Mouse (Mus musculus): Measurements from ENCODE around the gene Ccdc13.

DNA sequence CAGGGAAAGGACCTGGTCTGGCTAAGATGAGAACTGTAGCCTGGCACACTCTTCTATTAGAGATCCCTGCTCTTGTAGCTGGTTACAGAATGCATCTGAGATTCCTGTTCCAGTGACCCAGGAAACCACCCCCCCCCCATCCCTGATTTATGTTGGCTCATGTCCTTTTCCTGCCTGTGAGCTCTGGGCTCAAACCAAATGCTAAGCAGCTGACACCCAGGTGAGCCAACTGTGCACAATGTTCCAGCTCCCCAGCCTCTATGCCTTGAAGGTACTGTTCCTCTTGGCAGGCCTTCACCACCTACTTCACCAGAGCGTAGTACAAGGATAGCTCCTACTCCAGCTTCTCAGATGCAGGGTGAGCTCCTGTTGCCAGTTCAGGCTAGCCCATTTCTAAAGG lies 16.2 kb downstream of the Ccdc13 start:
- no peak for TF ChIP-seq MAZ (IDR thresholded peaks at IDR 0.05; ENCODE audit: low read depth, low read length)
- no peak for TF ChIP-seq SIN3A (IDR thresholded peaks at IDR 0.05; ENCODE audit: low read length)
- TF ChIP-seq CTCF (conservative IDR thresholded peaks at IDR 0.05 in 1 of 2, IDR thresholded peaks at IDR 0.05 in 1 of 2; ENCODE audit: low read depth in 2 of 2, low read length in 2 of 2) = no peak
- TF ChIP-seq ZNF384 (IDR thresholded peaks at IDR 0.05; ENCODE audit: low read depth, low read length) = no peak
- no peak for TF ChIP-seq MYC (IDR thresholded peaks at IDR 0.05; ENCODE audit: low read depth, low read length)
- no peak for TF ChIP-seq POLR2A (IDR thresholded peaks at IDR 0.05; ENCODE audit: low read depth, low read length)
- no peak for TF ChIP-seq MXI1 (IDR thresholded peaks at IDR 0.05; ENCODE audit: low read depth, low read length)
- no peak for TF ChIP-seq ZC3H11A (IDR thresholded peaks at IDR 0.05; ENCODE audit: low read depth, low read length)
- TF ChIP-seq HCFC1 (IDR thresholded peaks at IDR 0.05; ENCODE audit: low read depth, low read length) = no peak
- no peak for TF ChIP-seq MEF2A (IDR thresholded peaks at IDR 0.05; ENCODE audit: borderline replicate concordance, low read depth, low read length)
- no peak for TF ChIP-seq USF1 (IDR thresholded peaks at IDR 0.05; ENCODE audit: low read depth, low read length)
- TF ChIP-seq UBTF (IDR thresholded peaks at IDR 0.05; ENCODE audit: low read depth, low read length) = no peak
